Mouse (Mus musculus) MEL (cell line): ENCODE results near the gene Rpp30. TPM values are rescaled to one million over a fixed set of nuclear protein-coding genes. Genes with fewer than 3 reads are reported as not detected.

ENCODE experiments used
- DNase-seq: peaks from one replicate; pipeline ENCODE4 v3.0.0; 2011; ENCODE audit warnings: low read depth, low spot score
- H3K27ac ChIP-seq: 2 replicates; pipeline ENCODE4 v1.5.1; 2012; ENCODE audit warnings: low read depth, mild to moderate bottlenecking, control low read depth, low read length, moderate library complexity; ENCODE audit not compliant: control insufficient read depth
- H3K27me3 ChIP-seq, 2 experiments: fragments of 150-350 bp in 1 of 2; sonication (generic) in 1 of 2; 2 replicates each; pipeline ENCODE4 v1.6.1; 2012; ENCODE audit warnings: low read length in 2 of 2, mild to moderate bottlenecking in 2 of 2, improper control_type of control experiment in 1 of 2, moderate library complexity in 1 of 2; ENCODE audit not compliant: insufficient read depth in 2 of 2, control insufficient read depth in 1 of 2
- H3K36me3 ChIP-seq, 2 experiments: 2 replicates each; pipeline ENCODE4 v1.6.1; 2012 to 2014; ENCODE audit warnings: low read length in 2 of 2, improper control_type of control experiment in 1 of 2, inconsistent platforms in 1 of 2, mild to moderate bottlenecking in 1 of 2; ENCODE audit not compliant: insufficient read depth in 2 of 2, control insufficient read depth in 1 of 2
- H3K4me1 ChIP-seq, 2 experiments: fragments of 150-350 bp in 1 of 2; sonication (generic) in 1 of 2; 2 replicates each; pipeline ENCODE4 v1.6.1; 2012; ENCODE audit warnings: low read length in 2 of 2, improper control_type of control experiment in 1 of 2, mild to moderate bottlenecking in 1 of 2; ENCODE audit not compliant: insufficient read depth in 2 of 2, control insufficient read depth in 1 of 2
- H3K4me3 ChIP-seq, 2 experiments: fragments of 150-350 bp in 1 of 2; sonication (generic) in 1 of 2; 2 replicates each; pipeline ENCODE4 v1.5.1; 2012; ENCODE audit warnings: low read depth in 2 of 2, low read length in 2 of 2, mild to moderate bottlenecking in 2 of 2, moderate library complexity in 2 of 2, control low read depth in 1 of 2, improper control_type of control experiment in 1 of 2; ENCODE audit not compliant: control insufficient read depth in 1 of 2, insufficient read depth in 1 of 2
- H3K79me2 ChIP-seq: 2 replicates; pipeline ENCODE4 v1.6.1; 2012; ENCODE audit warnings: mild to moderate bottlenecking, low read length, moderate library complexity; ENCODE audit not compliant: control insufficient read depth, poor library complexity, insufficient read depth
- H3K9ac ChIP-seq: 2 replicates; pipeline ENCODE4 v1.6.1; 2012; ENCODE audit warnings: low read depth, mild to moderate bottlenecking, control low read depth, low read length, moderate library complexity; ENCODE audit not compliant: control insufficient read depth, poor library complexity, severe bottlenecking
- H3K9me3 ChIP-seq: fragments of 150-350 bp; sonication (generic); replicated peaks from 2 replicates; pipeline ENCODE4 v1.6.1; 2012; ENCODE audit warnings: mild to moderate bottlenecking, low read length, improper control_type of control experiment, moderate library complexity; ENCODE audit not compliant: insufficient read depth
- CHD1 ChIP-seq: IDR thresholded peaks from 2 replicates; pipeline ENCODE4 v1.6.1; 2012; ENCODE audit warnings: low read depth, mild to moderate bottlenecking, inconsistent platforms, low read length, improper control_type of control experiment
- E2F4 ChIP-seq: IDR thresholded peaks from 2 replicates; pipeline ENCODE4 v1.6.1; 2011; ENCODE audit warnings: low read depth, low read length, improper control_type of control experiment, borderline replicate concordance
- EP300 ChIP-seq, 2 experiments: IDR thresholded peaks; 2 replicates each; pipeline ENCODE4 v1.6.1; 2011; ENCODE audit warnings: improper control_type of control experiment in 2 of 2, low read length in 2 of 2, low read depth in 1 of 2, mild to moderate bottlenecking in 1 of 2
- ETS1 ChIP-seq: IDR thresholded peaks from 2 replicates; pipeline ENCODE4 v1.6.1; 2012; ENCODE audit warnings: low read depth, mild to moderate bottlenecking, inconsistent platforms, low read length, improper control_type of control experiment, moderate library complexity
- GABPA ChIP-seq: IDR thresholded peaks from 2 replicates; pipeline ENCODE4 v1.6.1; 2012; ENCODE audit warnings: low read depth, mild to moderate bottlenecking, inconsistent platforms, low read length, improper control_type of control experiment, moderate library complexity
- KAT2A ChIP-seq: conservative IDR thresholded peaks from 2 replicates; pipeline ENCODE4 v1.6.1; 2012; ENCODE audit warnings: low read depth, low read length, improper control_type of control experiment, inconsistent platforms
- MAFK ChIP-seq: IDR thresholded peaks from 2 replicates; pipeline ENCODE4 v1.6.1; 2011; ENCODE audit warnings: low read depth, mild to moderate bottlenecking, low read length, improper control_type of control experiment, borderline replicate concordance
- MAZ ChIP-seq: IDR thresholded peaks from 2 replicates; pipeline ENCODE4 v1.6.1; 2012; ENCODE audit warnings: low read depth, mild to moderate bottlenecking, inconsistent platforms, low read length, improper control_type of control experiment
- MYB ChIP-seq: IDR thresholded peaks from 2 replicates; pipeline ENCODE4 v1.6.1; 2011; ENCODE audit warnings: mild to moderate bottlenecking, low read depth, low read length, improper control_type of control experiment
- MYC ChIP-seq: IDR thresholded peaks from 2 replicates; pipeline ENCODE4 v1.6.1; 2011; ENCODE audit warnings: low read depth, mild to moderate bottlenecking, low read length, improper control_type of control experiment, moderate library complexity
- NELFE ChIP-seq: IDR thresholded peaks from 2 replicates; pipeline ENCODE4 v1.6.1; 2011; ENCODE audit warnings: low read depth, low read length, improper control_type of control experiment
- NRF1 ChIP-seq: IDR thresholded peaks from 2 replicates; pipeline ENCODE4 v1.6.1; 2014; ENCODE audit warnings: low read depth, mild to moderate bottlenecking, inconsistent platforms, low read length, improper control_type of control experiment, moderate library complexity; ENCODE audit not compliant: poor library complexity, insufficient read depth, severe bottlenecking
- POLR2A ChIP-seq, 2 experiments: IDR thresholded peaks; 2 replicates each; pipeline ENCODE4 v1.6.1; 2011 to 2012; ENCODE audit warnings: low read length in 2 of 2, mild to moderate bottlenecking in 2 of 2, control low read depth in 1 of 2, improper control_type of control experiment in 1 of 2, low read depth in 1 of 2, moderate library complexity in 1 of 2; ENCODE audit not compliant: control insufficient read depth in 1 of 2, insufficient read depth in 1 of 2, poor library complexity in 1 of 2
- POLR2AphosphoS5 ChIP-seq: IDR thresholded peaks from 2 replicates; pipeline ENCODE4 v1.6.1; 2012; ENCODE audit warnings: low read depth, borderline replicate concordance, mild to moderate bottlenecking, inconsistent platforms, low read length, moderate library complexity, mixed read lengths
- RCOR1 ChIP-seq: IDR thresholded peaks from 2 replicates; pipeline ENCODE4 v1.6.1; 2012; ENCODE audit warnings: low read depth, mild to moderate bottlenecking, inconsistent platforms, low read length, improper control_type of control experiment
- SIN3A ChIP-seq: IDR thresholded peaks from 2 replicates; pipeline ENCODE4 v1.6.1; 2012; ENCODE audit warnings: low read length, improper control_type of control experiment, inconsistent platforms
- TAL1 ChIP-seq: IDR thresholded peaks from 2 replicates; pipeline ENCODE4 v1.6.1; 2012; ENCODE audit warnings: mild to moderate bottlenecking, inconsistent platforms, low read length, moderate library complexity, mixed read lengths
- TBP ChIP-seq: IDR thresholded peaks from 2 replicates; pipeline ENCODE4 v1.8.0; 2011; ENCODE audit warnings: low read depth, low read length, improper control_type of control experiment
- UBTF ChIP-seq: IDR thresholded peaks from 2 replicates; pipeline ENCODE4 v1.6.1; 2012; ENCODE audit warnings: low read depth, mild to moderate bottlenecking, inconsistent platforms, low read length, improper control_type of control experiment, moderate library complexity, borderline replicate concordance; ENCODE audit not compliant: insufficient read depth
- ZMIZ1 ChIP-seq: IDR thresholded peaks from 2 replicates; pipeline ENCODE4 v1.6.1; 2012; ENCODE audit warnings: low read depth, mild to moderate bottlenecking, inconsistent platforms, low read length, improper control_type of control experiment, moderate library complexity
- ZNF384 ChIP-seq: IDR thresholded peaks from 2 replicates; pipeline ENCODE4 v1.6.1; 2012; ENCODE audit warnings: low read depth, mild to moderate bottlenecking, inconsistent platforms, low read length, improper control_type of control experiment
- polyA plus RNA-seq, 2 experiments: library from polyadenylated mRNA; stranded (reverse) in 1 of 2; unstranded in 1 of 2; fragments of >175 nt in 1 of 2; fragments of >200 nt in 1 of 2; gene quantifications; 2 replicates each; pipeline versions ENCODE4 v1.2.1 to v1.2.4; 2012; ENCODE audit warnings: low replicate concordance in 2 of 2, low read depth in 1 of 2; ENCODE audit not compliant: insufficient read length in 2 of 2, insufficient read depth in 1 of 2, missing spikeins in 1 of 2
- total RNA-seq: library from RNA; depleted of rRNA; stranded (reverse); fragments of 300-350 nt; gene quantifications from 2 replicates; pipeline ENCODE4 v1.2.3, GENCODE M21; 2012

The Rpp30 gene
- total and polyA plus RNA-seq, 3 experiments, result 55.4 to 81.3 TPM; not detected in 1

DNA sequence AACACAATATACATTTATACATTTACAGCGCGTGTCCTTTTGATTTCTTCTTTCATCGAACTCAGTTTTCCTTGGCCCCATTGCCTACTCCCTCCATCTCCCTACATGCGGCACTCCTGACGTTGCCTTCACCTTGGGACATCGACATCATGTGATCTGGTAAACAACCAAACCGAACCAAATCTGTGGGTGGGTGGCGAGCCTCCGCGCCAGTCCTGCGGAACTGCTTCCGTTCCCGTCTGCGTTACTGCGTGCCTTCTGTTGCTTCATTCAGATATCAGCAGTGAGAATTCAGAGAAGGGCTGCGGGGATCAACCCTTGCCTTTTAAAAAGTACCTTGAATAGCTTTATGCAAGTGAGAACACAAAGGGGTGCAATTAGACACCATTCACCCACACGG lies 28.5 kb downstream of the Rpp30 start:
- H3K9ac ChIP-seq, result no peak overlapping the region
- H3K36me3 ChIP-seq, result no peaks in the 10 kb centered on the region
- TF ChIP-seq NELFE (no peak), E2F4 (no peak), TAL1 (no peak), CHD1 (no peak), ZMIZ1 (no peak), NRF1 (no peak), MYC (no peak), MYB (no peak), POLR2AphosphoS5 (no peak), MAFK (no peak), UBTF (no peak), KAT2A (no peak), SIN3A (no peak), RCOR1 (no peak)
- H3K4me3 ChIP-seq, result no peak overlapping the region
- DNase-seq, result no peak
- H3K27ac ChIP-seq, result no peak overlapping the region
- no peaks in the 10 kb centered on the region for H3K4me1 ChIP-seq
- H3K27me3 ChIP-seq, result 0 out of 4 replicates have a peak, but pooled peaks cover 0 to 1% of the 10 kb centered on the region in 2 experiments
- no peaks in the 10 kb centered on the region for H3K9me3 ChIP-seq
- no peaks in the 10 kb centered on the region for H3K79me2 ChIP-seq

DNA sequence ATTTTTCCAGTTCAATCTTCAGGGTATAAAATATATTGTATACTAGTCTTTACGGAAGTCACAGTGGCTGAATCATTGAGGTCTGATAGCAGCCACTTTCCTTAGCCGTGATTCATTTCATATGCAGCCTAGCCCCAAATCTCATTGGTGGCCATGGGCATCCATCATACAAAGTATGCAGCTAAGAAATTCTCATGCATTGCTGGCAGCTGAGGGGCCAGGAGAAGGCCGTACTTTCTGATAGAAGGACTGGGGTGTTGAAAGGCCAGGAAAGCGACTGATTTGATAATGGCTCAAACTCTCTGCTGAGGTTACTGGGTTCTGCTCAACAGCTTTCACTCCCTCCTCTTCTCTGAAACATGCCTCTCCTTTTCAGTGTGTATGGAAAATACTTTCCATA lies 32.7 kb downstream of the Rpp30 start:
- TF ChIP-seq TBP, result no peak
- TF ChIP-seq MAZ, result no peak
- no peak for TF ChIP-seq GABPA
- no peak for TF ChIP-seq NRF1
- TF ChIP-seq POLR2A (IDR thresholded peaks at IDR 0.05; ENCODE audit: control insufficient read depth in 1 of 2, insufficient read depth in 1 of 2, low read depth in 1 of 2, low read length in 2 of 2, poor library complexity in 1 of 2), result no peak
- TF ChIP-seq ZNF384, result no peak
- TF ChIP-seq NELFE, result no peak
- TF ChIP-seq ETS1, result no peak
- TF ChIP-seq EP300 (IDR thresholded peaks at IDR 0.05; ENCODE audit: low read depth in 1 of 2, low read length in 2 of 2), result no peak
- TF ChIP-seq E2F4, result no peak
- Histone ChIP-seq H3K79me2 (no peaks in the 10 kb centered on the region), H3K27ac (no peak overlapping the region), H3K9me3 (no peaks in the 10 kb centered on the region), H3K9ac (no peak overlapping the region), H3K4me3 (no peak overlapping the region), H3K4me1 (no peaks in the 10 kb centered on the region), H3K27me3 (0 out of 4 replicates have a peak, but pooled peaks cover 0 to 1% of the 10 kb centered on the region in 2 experiments), H3K36me3 (no peaks in the 10 kb centered on the region)
- no peak for DNase-seq
